Mouse (Mus musculus): ENCODE data around the gene Pou6f1. TPM values are rescaled to one million over a fixed set of nuclear protein-coding genes. Genes with fewer than 3 reads are reported as not detected.

Gene Pou6f1
- polyA plus RNA-seq, 1 experiment from 2014 or later = 38.8 TPM

DNA sequence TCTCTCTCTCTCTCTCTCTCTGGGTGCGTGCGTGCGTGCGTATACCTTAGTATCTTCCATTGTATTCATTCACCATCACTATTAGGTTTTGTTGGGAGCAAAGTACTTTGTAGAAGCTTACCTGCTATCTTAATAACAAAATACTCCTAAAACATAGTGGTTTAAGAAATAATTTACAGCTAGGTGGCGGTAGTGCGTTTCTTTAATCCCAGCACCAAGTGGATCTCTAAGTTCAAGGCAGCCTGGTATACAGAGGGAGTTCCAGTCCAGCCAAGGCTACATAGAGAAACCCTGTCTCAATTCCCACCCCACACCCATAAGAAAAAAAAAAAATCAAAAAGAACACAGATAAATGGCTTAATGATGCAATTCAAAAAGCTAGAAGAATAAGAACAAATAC lies 61.9 kb downstream of the Pou6f1 start:
- no peak overlapping the region for H3K27ac ChIP-seq (replicated peaks)
- no peak overlapping the region for H3K4me3 ChIP-seq
- 91% methylated on average over 6 of the region's 6 CpGs for WGBS
- H3K36me3 ChIP-seq = peaks cover 56% of the 10 kb centered on the region
- no peak overlapping the region for H3K4me2 ChIP-seq
- H3K4me1 ChIP-seq (replicated peaks) = no peaks in the 10 kb centered on the region
- no peaks in the 10 kb centered on the region for H3K9me3 ChIP-seq
- no peaks in the 10 kb centered on the region for H3K27me3 ChIP-seq
- no peak overlapping the region for H3K9ac ChIP-seq
- ATAC-seq (ENCODE audit: low read depth) = no peak

DNA sequence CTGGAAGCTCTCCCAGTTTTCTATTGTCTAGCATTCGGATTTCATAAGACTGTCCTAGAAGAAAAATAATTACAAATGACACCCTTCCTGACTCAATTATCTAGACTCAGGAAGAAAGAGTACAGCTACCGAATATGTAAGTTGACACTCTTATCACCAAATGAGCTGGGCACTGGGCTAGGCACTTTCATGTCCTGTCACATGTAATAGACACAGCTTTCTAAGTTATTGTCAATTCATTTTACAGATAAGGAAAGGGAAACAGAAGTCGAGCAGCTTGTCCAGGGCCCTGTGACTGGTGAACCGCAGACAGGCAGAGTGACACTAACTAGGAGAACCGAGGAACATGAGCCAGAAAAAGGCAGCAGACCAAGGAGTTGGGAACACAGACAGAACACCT lies 71.9 kb downstream of the Pou6f1 start:
- H3K36me3 ChIP-seq = peaks cover 38% of the 10 kb centered on the region
- H3K9me3 ChIP-seq = no peaks in the 10 kb centered on the region
- no peaks in the 10 kb centered on the region for H3K27me3 ChIP-seq
- H3K9ac ChIP-seq = no peak overlapping the region
- no peak overlapping the region for H3K4me3 ChIP-seq
- no peaks in the 10 kb centered on the region for H3K4me1 ChIP-seq (replicated peaks)
- no peak overlapping the region for H3K4me2 ChIP-seq
- 91% methylated on average over 5 of the region's 5 CpGs for WGBS
- no peak for ATAC-seq (ENCODE audit: low read depth)
- H3K27ac ChIP-seq (replicated peaks) = no peak overlapping the region

DNA sequence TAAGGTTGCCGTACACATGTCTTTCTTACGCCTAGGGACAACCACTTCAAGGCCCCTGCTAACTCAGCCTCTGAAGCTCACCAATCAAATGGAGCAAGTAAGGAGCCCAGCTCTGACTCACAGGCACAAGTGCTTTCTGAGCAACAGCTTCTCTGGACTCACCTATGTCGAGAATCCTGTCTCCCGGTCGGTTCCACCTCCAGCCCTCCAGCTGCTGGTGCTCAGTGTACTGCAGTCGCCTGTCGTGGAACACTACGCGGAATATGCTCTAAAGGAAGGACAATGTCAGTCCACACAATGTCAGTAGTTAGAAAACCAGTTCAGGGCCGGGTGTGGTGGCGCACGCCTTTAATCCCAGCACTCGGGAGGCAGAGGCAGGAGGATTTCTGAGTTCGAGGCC lies 74.4 kb downstream of the Pou6f1 start:
- Histone ChIP-seq H3K9me3 (no peaks in the 10 kb centered on the region), H3K4me1 (replicated peaks) (no peaks in the 10 kb centered on the region), H3K36me3 (peaks cover 56% of the 10 kb centered on the region), H3K27ac (replicated peaks) (no peak overlapping the region), H3K9ac (no peak overlapping the region), H3K4me3 (no peak overlapping the region), H3K4me2 (no peak overlapping the region), H3K27me3 (no peaks in the 10 kb centered on the region)
- WGBS = 95% methylated on average over 14 of the region's 14 CpGs
- ATAC-seq (ENCODE audit: low read depth) = no peak

Small RNA genes lying within 50 kb of the gene (microRNA-seq; reads per million reads assigned to microRNA genes)
- not detected for gene Mir6961

Other genes starting within 250 kb of the Pou6f1 start
- gene Methig1, start 246.8 kb downstream of the Pou6f1 start, polyA plus RNA-seq (2015; fragmentation: Nextera tagmentation; extraction: Ambion mirVana) = 2.3 and 2.6 TPM in 2 replicates
- gene Mettl7a2, start 246.8 kb downstream of the Pou6f1 start, polyA plus RNA-seq (2015; fragmentation: Nextera tagmentation; extraction: Ambion mirVana) = not detected in 2 replicates
- 3.1 and 3.2 TPM in 2 replicates for gene Higd1c, start 235.4 kb downstream of the Pou6f1 start, polyA plus RNA-seq (2015; fragmentation: Nextera tagmentation; extraction: Ambion mirVana)
- 0.10 TPM in 1 of 2 replicates, not detected in the other for gene Gm5475, start 177.8 kb downstream of the Pou6f1 start, polyA plus RNA-seq (2015; fragmentation: Nextera tagmentation; extraction: Ambion mirVana)
- 22.3 and 23.4 TPM in 2 replicates for gene Slc11a2, start 174.9 kb downstream of the Pou6f1 start, polyA plus RNA-seq (2015; fragmentation: Nextera tagmentation; extraction: Ambion mirVana)
- 54.0 and 57.9 TPM in 2 replicates for gene Letmd1, start 131.0 kb downstream of the Pou6f1 start, polyA plus RNA-seq (2015; fragmentation: Nextera tagmentation; extraction: Ambion mirVana)
- gene Csrnp2, start 104.5 kb downstream of the Pou6f1 start, polyA plus RNA-seq (2015; fragmentation: Nextera tagmentation; extraction: Ambion mirVana) = 39.1 and 43.8 TPM in 2 replicates
- 35.4 and 36.8 TPM in 2 replicates for gene Tfcp2, start 48.0 kb downstream of the Pou6f1 start, polyA plus RNA-seq (2015; fragmentation: Nextera tagmentation; extraction: Ambion mirVana)
- 161 and 162 TPM in 2 replicates for gene Dazap2, start 15.4 kb upstream of the Pou6f1 start, polyA plus RNA-seq (2015; fragmentation: Nextera tagmentation; extraction: Ambion mirVana)
- 3.1 and 4.1 TPM in 2 replicates for gene Smagp, start 37.0 kb upstream of the Pou6f1 start, polyA plus RNA-seq (2015; fragmentation: Nextera tagmentation; extraction: Ambion mirVana)
- gene Bin2, start 69.6 kb upstream of the Pou6f1 start, polyA plus RNA-seq (2015; fragmentation: Nextera tagmentation; extraction: Ambion mirVana) = 2.8 and 3.7 TPM in 2 replicates
- gene Cela1, start 87.9 kb upstream of the Pou6f1 start, polyA plus RNA-seq (2015; fragmentation: Nextera tagmentation; extraction: Ambion mirVana) = 1.2 and 2.5 TPM in 2 replicates
- gene Galnt6, start 129.4 kb upstream of the Pou6f1 start, polyA plus RNA-seq (2015; fragmentation: Nextera tagmentation; extraction: Ambion mirVana) = 0.28 and 0.38 TPM in 2 replicates
- gene Slc4a8, start 161.8 kb upstream of the Pou6f1 start, polyA plus RNA-seq (2015; fragmentation: Nextera tagmentation; extraction: Ambion mirVana) = 17.9 and 20.3 TPM in 2 replicates

Data from neural tube, embryonic 13.5 days (tissue).